Mouse (Mus musculus): ENCODE data around the gene Lst1. TPM values are rescaled to one million over a fixed set of nuclear protein-coding genes. Genes with fewer than 3 reads are reported as not detected.

The Lst1 gene
- polyA plus RNA-seq, 1 experiment from 2014 or later = 5.0 TPM

GRCm38 (mm10) chr17:35162730-35163129 is 25.5 kb downstream of the Lst1 start:
- H3K4me3 ChIP-seq (ENCODE audit: low read depth, low read length) = peak overlapping the region; percentile 94
- H3K27ac ChIP-seq (ENCODE audit: low read depth, low read length) = no peak overlapping the region
- peak overlapping the region; percentile 98 for H3K9ac ChIP-seq (ENCODE audit: low read depth, low read length)
- no peaks in the 10 kb centered on the region for H3K27me3 ChIP-seq (ENCODE audit: control insufficient read depth, insufficient read depth, low read length)
- no peaks in the 10 kb centered on the region for H3K9me3 ChIP-seq (replicated peaks; ENCODE audit: control insufficient read depth, low read length)
- ATAC-seq (replicated peaks; ENCODE audit: insufficient number of reproducible peaks, low FRiP score, low TSS enrichment) = no peak
- WGBS (ENCODE audit: insufficient replicate concordance) = 63% methylated on average over 12 of the region's 12 CpGs
- peak overlapping the region; percentile 93 for H3K4me2 ChIP-seq
- peaks cover 14% of the 10 kb centered on the region for H3K4me1 ChIP-seq (ENCODE audit: control insufficient read depth, insufficient read depth, low read length)
- H3K36me3 ChIP-seq (ENCODE audit: control insufficient read depth, insufficient read depth, low read length) = peaks cover 41% of the 10 kb centered on the region

DNA sequence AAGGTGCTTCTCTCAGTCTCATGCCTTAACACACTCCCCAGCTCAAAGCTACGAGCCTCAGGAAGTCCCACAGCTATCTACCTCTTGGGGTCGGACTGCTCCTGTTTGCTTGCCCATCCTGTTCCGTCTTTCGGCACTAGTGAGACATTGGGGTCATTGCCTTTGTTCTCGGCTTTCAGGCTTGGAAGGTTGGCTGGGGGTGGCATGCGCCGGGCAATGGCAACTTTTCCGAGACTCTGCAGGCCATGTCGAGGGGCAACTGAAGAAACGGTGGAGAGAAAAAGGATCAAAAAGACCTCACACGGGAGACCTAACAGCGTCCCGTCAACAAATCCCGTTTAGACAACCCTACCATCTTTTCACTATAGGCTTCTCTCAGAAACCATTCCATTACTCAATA is 26.1 kb downstream of the Lst1 start:
- H3K4me2 ChIP-seq = peak overlapping the region; percentile 93
- no peaks in the 10 kb centered on the region for H3K27me3 ChIP-seq (ENCODE audit: control insufficient read depth, insufficient read depth, low read length)
- peak overlapping the region; percentile 94 for H3K4me3 ChIP-seq (ENCODE audit: low read depth, low read length)
- ATAC-seq (replicated peaks; ENCODE audit: insufficient number of reproducible peaks, low FRiP score, low TSS enrichment) = no peak
- 0 out of 2 replicates have a peak overlapping the region, but pooled peaks have one; percentile 2 for H3K9ac ChIP-seq (ENCODE audit: low read depth, low read length)
- H3K27ac ChIP-seq (ENCODE audit: low read depth, low read length) = no peak overlapping the region
- H3K36me3 ChIP-seq (ENCODE audit: control insufficient read depth, insufficient read depth, low read length) = peaks cover 47% of the 10 kb centered on the region
- H3K9me3 ChIP-seq (replicated peaks; ENCODE audit: control insufficient read depth, low read length) = no peaks in the 10 kb centered on the region
- WGBS (ENCODE audit: insufficient replicate concordance) = 74% methylated on average over 14 of the region's 14 CpGs
- H3K4me1 ChIP-seq (ENCODE audit: control insufficient read depth, insufficient read depth, low read length) = peaks cover 14% of the 10 kb centered on the region

- no peak for ATAC-seq (replicated peaks; ENCODE audit: insufficient number of reproducible peaks, low FRiP score, low TSS enrichment)
- H3K27ac ChIP-seq (ENCODE audit: low read depth, low read length) = no peak overlapping the region
- peaks cover 14% of the 10 kb centered on the region for H3K4me1 ChIP-seq (ENCODE audit: control insufficient read depth, insufficient read depth, low read length)
- no peak overlapping the region for H3K4me3 ChIP-seq (ENCODE audit: low read depth, low read length)
- H3K27me3 ChIP-seq (ENCODE audit: control insufficient read depth, insufficient read depth, low read length) = no peaks in the 10 kb centered on the region
- H3K9ac ChIP-seq (ENCODE audit: low read depth, low read length) = 0 out of 2 replicates have a peak overlapping the region, but pooled peaks have one; percentile 2
- no peaks in the 10 kb centered on the region for H3K9me3 ChIP-seq (replicated peaks; ENCODE audit: control insufficient read depth, low read length)
- peak overlapping the region; percentile 93 for H3K4me2 ChIP-seq
- 85% methylated on average over 11 of the region's 11 CpGs for WGBS (ENCODE audit: insufficient replicate concordance)
- peaks cover 54% of the 10 kb centered on the region for H3K36me3 ChIP-seq (ENCODE audit: control insufficient read depth, insufficient read depth, low read length)
Measured at GRCm38 (mm10) chr17:35161421-35161820, 26.8 kb downstream of the Lst1 start.

GRCm38 (mm10) chr17:35159638-35160037 is 28.6 kb downstream of the Lst1 start:
- no peak for ATAC-seq (replicated peaks; ENCODE audit: insufficient number of reproducible peaks, low FRiP score, low TSS enrichment)
- 81% methylated on average over 7 of the region's 7 CpGs for WGBS (ENCODE audit: insufficient replicate concordance)
- peaks cover 11% of the 10 kb centered on the region for H3K4me1 ChIP-seq (ENCODE audit: control insufficient read depth, insufficient read depth, low read length)
- H3K36me3 ChIP-seq (ENCODE audit: control insufficient read depth, insufficient read depth, low read length) = peaks cover 71% of the 10 kb centered on the region
- H3K9ac ChIP-seq (ENCODE audit: low read depth, low read length) = no peak overlapping the region
- H3K9me3 ChIP-seq (replicated peaks; ENCODE audit: control insufficient read depth, low read length) = no peaks in the 10 kb centered on the region
- H3K4me2 ChIP-seq = no peak overlapping the region
- H3K27ac ChIP-seq (ENCODE audit: low read depth, low read length) = no peak overlapping the region
- H3K27me3 ChIP-seq (ENCODE audit: control insufficient read depth, insufficient read depth, low read length) = no peaks in the 10 kb centered on the region
- H3K4me3 ChIP-seq (ENCODE audit: low read depth, low read length) = no peak overlapping the region

DNA sequence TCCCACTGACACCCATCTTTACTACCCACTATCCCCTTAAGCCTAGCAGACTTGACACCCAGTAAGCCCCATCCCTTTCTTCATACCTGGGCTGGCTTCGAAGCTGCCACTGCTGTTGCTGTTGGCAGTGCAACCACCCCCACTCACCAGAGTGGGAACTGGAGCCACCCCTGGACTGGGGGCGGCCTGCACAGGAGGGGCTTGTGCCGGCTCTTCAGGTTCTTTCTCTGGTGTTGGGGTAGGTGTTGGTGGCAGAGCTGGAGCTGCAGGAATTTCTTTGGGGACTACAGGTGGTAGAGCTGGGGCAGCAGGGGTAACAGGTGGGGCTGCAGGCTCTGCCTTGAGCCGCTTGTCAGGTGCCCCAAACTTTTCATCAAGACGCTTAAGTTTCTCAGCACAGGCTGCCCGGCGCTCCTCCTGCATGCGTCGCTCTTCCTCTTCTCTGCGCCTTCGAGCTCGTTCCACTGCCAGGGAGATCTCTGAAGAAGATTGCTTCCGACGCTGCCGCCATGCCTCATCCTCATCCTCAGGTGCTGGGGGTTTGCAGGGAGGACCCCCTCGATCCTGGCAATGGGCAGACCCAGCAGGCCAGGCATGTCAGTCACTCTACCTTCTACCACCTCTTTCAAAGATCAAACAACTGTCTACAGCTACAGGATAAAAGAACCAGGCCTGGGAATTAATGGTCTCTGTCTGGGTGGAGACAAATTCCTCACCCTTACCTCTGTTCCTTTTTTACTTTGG is 29.2 kb downstream of the Lst1 start:
- H3K36me3 ChIP-seq (ENCODE audit: control insufficient read depth, insufficient read depth, low read length) = peaks cover 78% of the 10 kb centered on the region
- 90% methylated on average over 15 of the region's 16 CpGs for WGBS (ENCODE audit: insufficient replicate concordance)
- no peak for ATAC-seq (replicated peaks; ENCODE audit: insufficient number of reproducible peaks, low FRiP score, low TSS enrichment)
- peaks cover 11% of the 10 kb centered on the region for H3K4me1 ChIP-seq (ENCODE audit: control insufficient read depth, insufficient read depth, low read length)
- H3K9ac ChIP-seq (ENCODE audit: low read depth, low read length) = no peak overlapping the region
- no peak overlapping the region for H3K4me3 ChIP-seq (ENCODE audit: low read depth, low read length)
- H3K27ac ChIP-seq (ENCODE audit: low read depth, low read length) = no peak overlapping the region
- H3K4me2 ChIP-seq = no peak overlapping the region
- H3K9me3 ChIP-seq (replicated peaks; ENCODE audit: control insufficient read depth, low read length) = no peaks in the 10 kb centered on the region
- H3K27me3 ChIP-seq (ENCODE audit: control insufficient read depth, insufficient read depth, low read length) = no peaks in the 10 kb centered on the region

- Histone ChIP-seq H3K9me3 (replicated peaks; ENCODE audit: control insufficient read depth, low read length) (no peaks in the 10 kb centered on the region), H3K27ac (ENCODE audit: low read depth, low read length) (no peak overlapping the region), H3K4me1 (ENCODE audit: control insufficient read depth, insufficient read depth, low read length) (peaks cover 7% of the 10 kb centered on the region), H3K9ac (ENCODE audit: low read depth, low read length) (no peak overlapping the region), H3K27me3 (ENCODE audit: control insufficient read depth, insufficient read depth, low read length) (no peaks in the 10 kb centered on the region), H3K4me3 (ENCODE audit: low read depth, low read length) (no peak overlapping the region), H3K4me2 (no peak overlapping the region), H3K36me3 (ENCODE audit: control insufficient read depth, insufficient read depth, low read length) (peaks cover 91% of the 10 kb centered on the region)
- ATAC-seq (replicated peaks; ENCODE audit: insufficient number of reproducible peaks, low FRiP score, low TSS enrichment) = no peak
- WGBS (ENCODE audit: insufficient replicate concordance) = 92% methylated on average over 8 of the region's 8 CpGs
Measured at GRCm38 (mm10) chr17:35157661-35158175, 30.5 kb downstream of the Lst1 start.

DNA sequence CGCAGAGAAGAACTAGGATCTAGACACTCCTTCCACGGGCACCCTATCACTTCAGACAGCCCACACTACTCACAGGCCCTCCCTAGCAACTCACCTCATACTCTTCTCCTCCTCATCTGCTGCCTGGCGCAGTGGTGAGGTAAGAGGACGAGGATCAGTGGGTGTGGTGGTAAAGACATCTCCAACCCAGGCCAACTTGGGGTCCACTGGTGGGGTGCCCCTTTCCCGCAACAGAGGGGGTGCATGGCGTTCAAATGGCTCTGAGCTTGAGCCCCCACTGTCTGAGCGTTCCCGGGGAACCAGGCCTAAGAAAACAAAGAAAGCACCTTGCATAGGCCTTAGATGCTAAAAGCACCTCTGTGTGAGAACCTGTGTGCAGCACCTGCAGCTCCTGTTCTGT is 31.0 kb downstream of the Lst1 start:
- no peak overlapping the region for H3K27ac ChIP-seq (ENCODE audit: low read depth, low read length)
- no peak overlapping the region for H3K4me3 ChIP-seq (ENCODE audit: low read depth, low read length)
- no peaks in the 10 kb centered on the region for H3K9me3 ChIP-seq (replicated peaks; ENCODE audit: control insufficient read depth, low read length)
- H3K4me1 ChIP-seq (ENCODE audit: control insufficient read depth, insufficient read depth, low read length) = 0 out of 2 replicates have a peak, but pooled peaks cover 5% of the 10 kb centered on the region
- no peaks in the 10 kb centered on the region for H3K27me3 ChIP-seq (ENCODE audit: control insufficient read depth, insufficient read depth, low read length)
- ATAC-seq (replicated peaks; ENCODE audit: insufficient number of reproducible peaks, low FRiP score, low TSS enrichment) = no peak
- no peak overlapping the region for H3K9ac ChIP-seq (ENCODE audit: low read depth, low read length)
- WGBS (ENCODE audit: insufficient replicate concordance) = 90% methylated on average over 8 of the region's 8 CpGs
- H3K36me3 ChIP-seq (ENCODE audit: control insufficient read depth, insufficient read depth, low read length) = peaks cover 95% of the 10 kb centered on the region
- no peak overlapping the region for H3K4me2 ChIP-seq

GRCm38 (mm10) chr17:35156461-35157200 is 31.6 kb downstream of the Lst1 start:
- no peak overlapping the region for H3K4me3 ChIP-seq (ENCODE audit: low read depth, low read length)
- H3K4me1 ChIP-seq (ENCODE audit: control insufficient read depth, insufficient read depth, low read length) = 0 out of 2 replicates have a peak, but pooled peaks cover under 1% of the 10 kb centered on the region
- no peak for ATAC-seq (replicated peaks; ENCODE audit: insufficient number of reproducible peaks, low FRiP score, low TSS enrichment)
- H3K36me3 ChIP-seq (ENCODE audit: control insufficient read depth, insufficient read depth, low read length) = peaks cover 96% of the 10 kb centered on the region
- 89% methylated on average over 33 of the region's 33 CpGs for WGBS (ENCODE audit: insufficient replicate concordance)
- H3K9ac ChIP-seq (ENCODE audit: low read depth, low read length) = no peak overlapping the region
- no peak overlapping the region for H3K4me2 ChIP-seq
- no peak overlapping the region for H3K27ac ChIP-seq (ENCODE audit: low read depth, low read length)
- H3K27me3 ChIP-seq (ENCODE audit: control insufficient read depth, insufficient read depth, low read length) = no peaks in the 10 kb centered on the region
- H3K9me3 ChIP-seq (replicated peaks; ENCODE audit: control insufficient read depth, low read length) = no peaks in the 10 kb centered on the region

All from heart, embryonic 11.5 days (tissue).